Mouse (Mus musculus): ENCODE results near the gene Tfip11. TPM values are rescaled to one million over a fixed set of nuclear protein-coding genes. Genes with fewer than 3 reads are reported as not detected.

Tfip11 gene
- total and polyA plus RNA-seq, 3 experiments: 8.8 to 28.6 (median 23.8) TPM

Other genes starting within 250 kb of the Tfip11 start
- gene Cryba4, start 73.8 kb upstream of the Tfip11 start, total RNA-seq (2012; rRNA removed): 0.25 TPM in 1 of 2 replicates, not detected in the other
- not detected in 2 replicates for gene Cryba4, start 73.8 kb upstream of the Tfip11 start, total RNA-seq (2014; rRNA removed)
- gene Cryba4, start 73.8 kb upstream of the Tfip11 start, polyA plus RNA-seq (2012; ENCODE audit: insufficient read length, low read depth): not detected in 2 replicates
- not detected in 2 replicates for gene Crybb1, start 70.5 kb upstream of the Tfip11 start, total RNA-seq (2012; rRNA removed)
- not detected in 2 replicates for gene Crybb1, start 70.5 kb upstream of the Tfip11 start, total RNA-seq (2014; rRNA removed)
- not detected in 2 replicates for gene Crybb1, start 70.5 kb upstream of the Tfip11 start, polyA plus RNA-seq (2012; ENCODE audit: insufficient read length, low read depth)
- 20.6 and 20.7 TPM in 2 replicates for gene Tpst2, start 49.7 kb upstream of the Tfip11 start, total RNA-seq (2012; rRNA removed)
- gene Tpst2, start 49.7 kb upstream of the Tfip11 start, total RNA-seq (2014; rRNA removed): 12.6 and 13.3 TPM in 2 replicates
- gene Tpst2, start 49.7 kb upstream of the Tfip11 start, polyA plus RNA-seq (2012; ENCODE audit: insufficient read length, low read depth): 10.8 and 15.6 TPM in 2 replicates
- gene Srrd, start 16.7 kb downstream of the Tfip11 start, total RNA-seq (2012; rRNA removed): 22.3 and 23.7 TPM in 2 replicates
- 31.7 and 32.7 TPM in 2 replicates for gene Srrd, start 16.7 kb downstream of the Tfip11 start, total RNA-seq (2014; rRNA removed)
- 23.4 and 27.1 TPM in 2 replicates for gene Srrd, start 16.7 kb downstream of the Tfip11 start, polyA plus RNA-seq (2012; ENCODE audit: insufficient read length, low read depth)
- 22.5 and 23.0 TPM in 2 replicates for gene Hps4, start 16.7 kb downstream of the Tfip11 start, total RNA-seq (2012; rRNA removed)
- gene Hps4, start 16.7 kb downstream of the Tfip11 start, total RNA-seq (2014; rRNA removed): 9.5 and 10.0 TPM in 2 replicates
- 13.9 and 18.3 TPM in 2 replicates for gene Hps4, start 16.7 kb downstream of the Tfip11 start, polyA plus RNA-seq (2012; ENCODE audit: insufficient read length, low read depth)
- not detected in 2 replicates for gene Gm6583, start 29.7 kb downstream of the Tfip11 start, total RNA-seq (2012; rRNA removed)
- not detected in 2 replicates for gene Gm6583, start 29.7 kb downstream of the Tfip11 start, total RNA-seq (2014; rRNA removed)
- gene Gm6583, start 29.7 kb downstream of the Tfip11 start, polyA plus RNA-seq (2012; ENCODE audit: insufficient read length, low read depth): not detected in 2 replicates
- not detected in 2 replicates for gene Asphd2, start 68.5 kb downstream of the Tfip11 start, total RNA-seq (2012; rRNA removed)
- not detected in 2 replicates for gene Asphd2, start 68.5 kb downstream of the Tfip11 start, total RNA-seq (2014; rRNA removed)
- not detected in 2 replicates for gene Asphd2, start 68.5 kb downstream of the Tfip11 start, polyA plus RNA-seq (2012; ENCODE audit: insufficient read length, low read depth)
- gene Gm6588, start 123.1 kb downstream of the Tfip11 start, total RNA-seq (2012; rRNA removed): not detected in 2 replicates
- gene Gm6588, start 123.1 kb downstream of the Tfip11 start, total RNA-seq (2014; rRNA removed): not detected in 2 replicates
- gene Gm6588, start 123.1 kb downstream of the Tfip11 start, polyA plus RNA-seq (2012; ENCODE audit: insufficient read length, low read depth): not detected in 2 replicates

All from CH12.LX (cell line).